12 mouse cellular contexts compared by ENCODE assay signal in the genomic region with DNA sequence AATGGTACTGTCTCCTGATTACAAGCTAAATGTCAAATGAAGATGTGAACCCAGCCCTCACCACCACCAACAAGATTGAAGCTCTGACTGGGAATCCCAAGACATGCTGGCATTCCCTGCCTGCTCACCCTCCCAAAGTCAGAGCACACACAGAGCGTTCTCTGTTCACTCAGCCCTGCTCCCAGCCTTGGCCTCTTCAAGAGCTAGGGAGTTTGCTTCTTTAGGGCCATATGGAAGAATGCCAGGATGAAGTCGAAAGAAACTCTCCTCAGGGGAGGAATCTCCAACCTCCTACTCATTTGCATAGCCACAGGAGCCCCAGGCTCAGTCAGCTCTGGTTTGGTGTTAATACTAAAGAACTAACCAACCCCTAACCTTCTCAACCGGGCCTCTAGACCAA.
A peak's percentile ranks its signal among the peaks of the same experiment; 100 is the strongest.
DNase-seq lines count a peak whose midpoint lies in the region; ATAC-seq and TF ChIP-seq lines count a peak whose summit lies in the region.
"Had no signal": no experiment of that assay in that cellular context is flagged by ENCODE, and none has a peak within 500 bp of the region (broad histone marks: within the 10 kb centered on the region; RNA-seq: fewer than 3 reads in every experiment).

No protein-coding gene starts in this region.

- H3K9ac ChIP-seq in hindbrain, embryonic 13.5 days: no peak overlapping the region
- no peak overlapping the region for H3K9ac ChIP-seq in midbrain, embryonic 14.5 days (replicated peaks; ENCODE audit: low read length)
- no peak overlapping the region for H3K9ac ChIP-seq in stomach, embryonic 15.5 days

- ATAC-seq in hindbrain, embryonic 13.5 days (ENCODE audit: low FRiP score): peak; percentile 63; the same call in 1 of the 2 replicates
- peak; percentile 47; the same call in 1 of the 2 replicates for ATAC-seq in midbrain, embryonic 14.5 days (ENCODE audit: low FRiP score, low TSS enrichment)
- no peak for ATAC-seq in stomach, embryonic 15.5 days (ENCODE audit: insufficient read depth, low FRiP score, low read depth)

- no peaks in the 10 kb centered on the region for H3K9me3 ChIP-seq in hindbrain, embryonic 13.5 days
- H3K9me3 ChIP-seq in hindbrain, embryonic 10.5 days: no peaks in the 10 kb centered on the region
- no peaks in the 10 kb centered on the region for H3K9me3 ChIP-seq in midbrain, embryonic 14.5 days (ENCODE audit: control insufficient read depth, low read length)
- H3K9me3 ChIP-seq in midbrain, embryonic 10.5 days (replicated peaks): no peaks in the 10 kb centered on the region
- no peaks in the 10 kb centered on the region for H3K9me3 ChIP-seq in stomach, embryonic 15.5 days

- no peak overlapping the region for H3K4me2 ChIP-seq in hindbrain, embryonic 13.5 days
- H3K4me2 ChIP-seq in midbrain, embryonic 14.5 days (ENCODE audit: low read length): no peak overlapping the region
- H3K4me2 ChIP-seq in stomach, embryonic 15.5 days: no peak overlapping the region

- 0 out of 2 replicates have a peak, but pooled peaks cover 4% of the 10 kb centered on the region for H3K4me1 ChIP-seq in hindbrain, embryonic 13.5 days (replicated peaks)
- peaks cover 9% of the 10 kb centered on the region; the same call in 1 of the 2 replicates for H3K4me1 ChIP-seq in hindbrain, embryonic 10.5 days (replicated peaks)
- H3K4me1 ChIP-seq in midbrain, embryonic 14.5 days (ENCODE audit: control insufficient read depth, insufficient read depth, low read length): no peaks in the 10 kb centered on the region
- no peaks in the 10 kb centered on the region for H3K4me1 ChIP-seq in midbrain, embryonic 10.5 days
- H3K4me1 ChIP-seq in stomach, embryonic 15.5 days: 0 out of 2 replicates have a peak, but pooled peaks cover 7% of the 10 kb centered on the region
- H3K4me1 ChIP-seq: megakaryocyte, embryonic 14.5 days had no signal

- no peak for TF ChIP-seq POLR2A in brain, embryonic 14.5 days (IDR thresholded peaks at IDR 0.05; ENCODE audit: borderline replicate concordance, extremely low read depth, insufficient read depth, insufficient read length, poor library complexity, severe bottlenecking)

- H3K4me3 ChIP-seq in hindbrain, embryonic 13.5 days: no peak overlapping the region
- no peak overlapping the region for H3K4me3 ChIP-seq in hindbrain, embryonic 10.5 days
- H3K4me3 ChIP-seq in midbrain, embryonic 14.5 days (replicated peaks; ENCODE audit: low read depth, low read length): no peak overlapping the region
- H3K4me3 ChIP-seq in midbrain, embryonic 10.5 days: no peak overlapping the region
- H3K4me3 ChIP-seq in stomach, embryonic 15.5 days (replicated peaks): no peak overlapping the region
- H3K4me3 ChIP-seq: megakaryocyte, embryonic 14.5 days had no signal

- no peaks in the 10 kb centered on the region for H3K36me3 ChIP-seq in hindbrain, embryonic 13.5 days
- H3K36me3 ChIP-seq in hindbrain, embryonic 10.5 days: no peaks in the 10 kb centered on the region
- no peaks in the 10 kb centered on the region for H3K36me3 ChIP-seq in midbrain, embryonic 14.5 days (ENCODE audit: control insufficient read depth, insufficient read depth, low read length)
- no peaks in the 10 kb centered on the region for H3K36me3 ChIP-seq in midbrain, embryonic 10.5 days
- H3K36me3 ChIP-seq in stomach, embryonic 15.5 days: no peaks in the 10 kb centered on the region

- H3K27me3 ChIP-seq in hindbrain, embryonic 13.5 days: no peaks in the 10 kb centered on the region
- no peaks in the 10 kb centered on the region for H3K27me3 ChIP-seq in hindbrain, embryonic 10.5 days (ENCODE audit: insufficient read depth, poor library complexity, severe bottlenecking)
- no peaks in the 10 kb centered on the region for H3K27me3 ChIP-seq in midbrain, embryonic 14.5 days (ENCODE audit: control insufficient read depth, insufficient read depth, low read length)
- H3K27me3 ChIP-seq in midbrain, embryonic 10.5 days (ENCODE audit: low read depth, poor library complexity, severe bottlenecking): no peaks in the 10 kb centered on the region
- H3K27me3 ChIP-seq in stomach, embryonic 15.5 days (replicated peaks): no peaks in the 10 kb centered on the region

- H3K27ac ChIP-seq in hindbrain, embryonic 13.5 days: no peak overlapping the region
- no peak overlapping the region for H3K27ac ChIP-seq in hindbrain, embryonic 10.5 days
- H3K27ac ChIP-seq in midbrain, embryonic 14.5 days (replicated peaks; ENCODE audit: low read depth, low read length): no peak overlapping the region
- no peak overlapping the region for H3K27ac ChIP-seq in midbrain, embryonic 10.5 days (replicated peaks)
- 0 out of 2 replicates have a peak overlapping the region, but pooled peaks have one; percentile 16 for H3K27ac ChIP-seq in stomach, embryonic 15.5 days

- DNase-seq in hindbrain, embryonic 10.5 days (ENCODE audit: low spot score): no peak
- DNase-seq in midbrain, embryonic 14.5 days: peak; percentile 52
- no peak for DNase-seq in midbrain, embryonic 10.5 days (ENCODE audit: low spot score)
- peak; percentile 72 for DNase-seq in brain, embryonic 14.5 days (ENCODE audit: low read depth)
- DNase-seq in cerebellum, adult 11-12 months: no peak
- DNase-seq in MN1 (ENCODE audit: low spot score): no peak
- DNase-seq: heart, postnatal 14 days; kidney, postnatal 10 days; right cerebral cortex, postnatal 14 days had no signal

- TF ChIP-seq CTCF in brain, embryonic 14.5 days (IDR thresholded peaks at IDR 0.05; ENCODE audit: borderline replicate concordance, extremely low read depth, insufficient read depth, insufficient read length): no peak

- WGBS in hindbrain, embryonic 13.5 days: 15% methylated on average over 3 of the region's 3 CpGs
- WGBS in hindbrain, embryonic 10.5 days: 22% methylated on average over 3 of the region's 3 CpGs
- WGBS in midbrain, embryonic 14.5 days: 18% methylated on average over 3 of the region's 3 CpGs
- 23% methylated on average over 3 of the region's 3 CpGs for WGBS in midbrain, embryonic 10.5 days
- WGBS in stomach, embryonic 15.5 days: 23% methylated on average over 3 of the region's 3 CpGs

Comparison
In these comparisons a context has a peak if more than half of its experiments do, and no peak if none do; other contexts are left out.
1. DNase-seq: peak in midbrain, embryonic 14.5 days (single experiment) and brain, embryonic 14.5 days (single experiment); none in hindbrain, embryonic 10.5 days (single experiment), midbrain, embryonic 10.5 days (single experiment), cerebellum, adult 11-12 months (single experiment) and MN1 (single experiment).